8 mouse cellular contexts compared by ENCODE assay signal in the genomic region with DNA sequence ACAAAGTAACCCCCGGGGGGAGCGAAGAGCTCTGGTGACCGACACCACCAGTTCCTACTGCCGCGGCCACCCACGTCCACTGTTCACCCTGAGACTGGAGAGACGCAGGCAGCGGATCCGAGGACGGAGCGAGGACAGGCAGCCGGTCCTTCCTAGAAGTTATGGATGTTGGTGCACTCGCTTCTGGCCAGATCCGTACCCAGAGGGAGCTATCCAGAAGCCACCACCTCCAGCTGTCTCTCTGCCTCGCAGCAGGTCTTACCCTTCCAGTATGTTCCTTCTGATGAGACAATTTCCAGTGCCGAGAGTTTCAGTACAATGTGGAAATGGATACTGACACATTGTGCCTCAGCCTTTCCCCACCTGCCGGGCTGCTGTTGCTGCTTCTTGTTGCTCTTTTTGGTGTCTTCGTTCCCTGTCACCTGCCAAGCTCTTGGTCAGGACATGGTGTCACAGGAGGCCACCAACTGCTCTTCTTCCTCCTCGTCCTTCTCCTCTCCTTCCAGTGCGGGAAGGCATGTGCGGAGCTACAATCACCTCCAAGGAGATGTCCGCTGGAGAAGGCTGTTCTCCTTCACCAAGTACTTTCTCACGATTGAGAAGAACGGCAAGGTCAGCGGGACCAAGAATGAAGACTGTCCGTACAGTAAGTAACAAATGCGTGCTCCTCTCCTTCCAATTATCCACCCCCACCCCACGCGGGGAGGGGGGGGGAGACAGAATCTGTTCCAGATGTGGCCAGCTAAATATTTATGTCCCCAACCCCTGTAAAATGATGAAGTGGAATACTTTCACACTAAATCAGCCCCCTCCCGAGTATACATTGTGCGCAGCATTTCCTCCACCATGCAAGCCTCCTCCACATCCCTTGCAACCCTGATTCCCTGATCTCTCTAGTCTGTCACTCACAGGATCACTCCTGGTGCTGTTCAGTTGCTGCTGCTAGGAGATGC. TPM values are rescaled to one million over a fixed set of nuclear protein-coding genes. Genes with fewer than 3 reads are reported as not detected.
DNase-seq lines count a peak whose midpoint lies in the region; ATAC-seq lines count a peak whose summit lies in the region.

No protein-coding gene starts in this region.

- peak overlapping the region; percentile 53 for H3K4me3 ChIP-seq in lung, embryonic 15.5 days
- peak overlapping the region; percentile 51 for H3K4me3 ChIP-seq in embryonic facial prominence, embryonic 12.5 days
- H3K4me3 ChIP-seq in hindbrain, embryonic 14.5 days (replicated peaks; ENCODE audit: low read length), result peak overlapping the region; percentile 44
- H3K4me3 ChIP-seq in liver, embryonic 13.5 days (replicated peaks), result peak overlapping the region; percentile 43
- peak overlapping the region; percentile 55 for H3K4me3 ChIP-seq in neural tube, embryonic 15.5 days (replicated peaks)

- H3K9ac ChIP-seq in lung, embryonic 15.5 days, result peak overlapping the region; percentile 44
- H3K9ac ChIP-seq in embryonic facial prominence, embryonic 12.5 days, result peak overlapping the region; percentile 60
- H3K9ac ChIP-seq in hindbrain, embryonic 14.5 days, result peak overlapping the region; percentile 51
- no peak overlapping the region for H3K9ac ChIP-seq in liver, embryonic 13.5 days
- H3K9ac ChIP-seq in neural tube, embryonic 15.5 days (replicated peaks), result peak overlapping the region; percentile 50

- DNase-seq in lung, adult 18-20 months, result no peak
- DNase-seq in hindbrain, embryonic 14.5 days (ENCODE audit: low spot score), result peak; percentile 33
- no peak for DNase-seq in liver, embryonic 13.5 days
- no peak for DNase-seq in urinary bladder, postnatal 14 days (ENCODE audit: low spot score)

- peaks cover 13% of the 10 kb centered on the region for H3K27me3 ChIP-seq in lung, embryonic 15.5 days
- no peaks in the 10 kb centered on the region for H3K27me3 ChIP-seq in embryonic facial prominence, embryonic 12.5 days
- peaks cover 44% of the 10 kb centered on the region for H3K27me3 ChIP-seq in hindbrain, embryonic 14.5 days (ENCODE audit: control insufficient read depth, insufficient read depth, low read length)
- H3K27me3 ChIP-seq in liver, embryonic 13.5 days, result peaks cover 48% of the 10 kb centered on the region
- H3K27me3 ChIP-seq in neural tube, embryonic 15.5 days (replicated peaks), result peaks cover 20% of the 10 kb centered on the region

- peak; percentile 64; the same call in 1 of the 2 replicates for ATAC-seq in lung, embryonic 15.5 days (ENCODE audit: borderline replicate concordance, extremely low read depth, low FRiP score, low TSS enrichment)
- ATAC-seq in embryonic facial prominence, embryonic 12.5 days (ENCODE audit: insufficient number of reproducible peaks, insufficient read depth, low FRiP score, low TSS enrichment), result peak; percentile 65
- ATAC-seq in hindbrain, embryonic 14.5 days (ENCODE audit: low FRiP score), result peak; percentile 52
- ATAC-seq in liver, embryonic 13.5 days (ENCODE audit: low read depth), result no peak
- peak; percentile 42; the same call in 1 of the 2 replicates for ATAC-seq in neural tube, embryonic 15.5 days (ENCODE audit: low FRiP score)
- no peak for ATAC-seq in erythroblast, adult 5-6 weeks (replicated peaks; ENCODE audit: low FRiP score, poor library complexity, severe bottlenecking)

- H3K4me1 ChIP-seq in lung, embryonic 15.5 days, result peaks cover 7% of the 10 kb centered on the region; the same call in 1 of the 2 replicates
- peaks cover 5% of the 10 kb centered on the region; the same call in 1 of the 2 replicates for H3K4me1 ChIP-seq in embryonic facial prominence, embryonic 12.5 days
- H3K4me1 ChIP-seq in hindbrain, embryonic 14.5 days (replicated peaks; ENCODE audit: control insufficient read depth, insufficient read depth, low read length), result peaks cover 21% of the 10 kb centered on the region
- 0 out of 2 replicates have a peak, but pooled peaks cover 8% of the 10 kb centered on the region for H3K4me1 ChIP-seq in liver, embryonic 13.5 days (replicated peaks)
- peaks cover 27% of the 10 kb centered on the region for H3K4me1 ChIP-seq in neural tube, embryonic 15.5 days

- no peaks in the 10 kb centered on the region for H3K9me3 ChIP-seq in lung, embryonic 15.5 days
- H3K9me3 ChIP-seq in embryonic facial prominence, embryonic 12.5 days, result no peaks in the 10 kb centered on the region
- H3K9me3 ChIP-seq in hindbrain, embryonic 14.5 days (ENCODE audit: control insufficient read depth, low read length), result no peaks in the 10 kb centered on the region
- no peaks in the 10 kb centered on the region for H3K9me3 ChIP-seq in liver, embryonic 13.5 days (replicated peaks)
- no peaks in the 10 kb centered on the region for H3K9me3 ChIP-seq in neural tube, embryonic 15.5 days (replicated peaks)

- no peaks in the 10 kb centered on the region for H3K36me3 ChIP-seq in lung, embryonic 15.5 days
- no peaks in the 10 kb centered on the region for H3K36me3 ChIP-seq in embryonic facial prominence, embryonic 12.5 days
- H3K36me3 ChIP-seq in hindbrain, embryonic 14.5 days (replicated peaks; ENCODE audit: control insufficient read depth, insufficient read depth), result no peaks in the 10 kb centered on the region
- H3K36me3 ChIP-seq in liver, embryonic 13.5 days, result no peaks in the 10 kb centered on the region
- H3K36me3 ChIP-seq in neural tube, embryonic 15.5 days, result no peaks in the 10 kb centered on the region

- peak overlapping the region; percentile 82 for H3K27ac ChIP-seq in lung, embryonic 15.5 days
- H3K27ac ChIP-seq in embryonic facial prominence, embryonic 12.5 days, result peak overlapping the region; percentile 59
- no peak overlapping the region for H3K27ac ChIP-seq in hindbrain, embryonic 14.5 days
- no peak overlapping the region for H3K27ac ChIP-seq in liver, embryonic 13.5 days
- no peak overlapping the region for H3K27ac ChIP-seq in neural tube, embryonic 15.5 days (replicated peaks)

- H3K4me2 ChIP-seq in lung, embryonic 15.5 days, result peak overlapping the region; percentile 79
- peak overlapping the region; percentile 77 for H3K4me2 ChIP-seq in embryonic facial prominence, embryonic 12.5 days (replicated peaks)
- peak overlapping the region; percentile 89 for H3K4me2 ChIP-seq in hindbrain, embryonic 14.5 days (replicated peaks)
- H3K4me2 ChIP-seq in liver, embryonic 13.5 days, result peak overlapping the region; percentile 59
- peak overlapping the region; percentile 99 for H3K4me2 ChIP-seq in neural tube, embryonic 15.5 days

- WGBS in lung, embryonic 15.5 days, result 2% methylated on average over 31 of the region's 31 CpGs
- under 1% methylated on average over 30 of the region's 31 CpGs for WGBS in embryonic facial prominence, embryonic 12.5 days
- WGBS in hindbrain, embryonic 14.5 days, result 2% methylated on average over 31 of the region's 31 CpGs
- WGBS in liver, embryonic 13.5 days (ENCODE audit: insufficient replicate concordance), result under 1% methylated on average over 31 of the region's 31 CpGs
- 7% methylated on average over 31 of the region's 31 CpGs for WGBS in neural tube, embryonic 15.5 days

RNA-seq across cellular contexts. Expression of gene Fgf10, which starts 45.8 kb away (rescaled TPM):
- 16.3 and 17.0 TPM in 2 replicates for polyA plus RNA-seq in lung, embryonic 15.5 days (2015; fragmentation: Nextera tagmentation; extraction: Ambion mirVana)
- 9.4 and 9.8 TPM in 2 replicates for polyA plus RNA-seq in embryonic facial prominence, embryonic 12.5 days (2016; fragmentation: Nextera tagmentation; extraction: Ambion mirVana)
- 2.6 and 3.9 TPM in 2 replicates for polyA plus RNA-seq in hindbrain, embryonic 14.5 days (2014; fragmentation: Nextera tagmentation; extraction: Ambion mirVana)
- polyA plus RNA-seq in liver, embryonic 13.5 days (2015; fragmentation: Nextera tagmentation; extraction: Ambion mirVana), result 0.21 and 0.41 TPM in 2 replicates
- 2.3 and 2.8 TPM in 2 replicates for polyA plus RNA-seq in neural tube, embryonic 15.5 days (2015; fragmentation: Nextera tagmentation; extraction: Ambion mirVana)
- total RNA-seq in erythroblast, adult 5-6 weeks (2015; ENCODE audit: low replicate concordance), result not detected in 2 replicates
- 0.98 TPM in 1 of 2 replicates, not detected in the other for total RNA-seq in erythroblast, adult 5-6 weeks (2017; ENCODE audit: low replicate concordance)

Comparison
In these comparisons a context has a peak if more than half of its experiments do, and no peak if none do; other contexts are left out.
1. ATAC-seq: peak in lung, embryonic 15.5 days (single experiment), embryonic facial prominence, embryonic 12.5 days (single experiment), hindbrain, embryonic 14.5 days (single experiment) and neural tube, embryonic 15.5 days (single experiment); none in liver, embryonic 13.5 days (single experiment) and erythroblast, adult 5-6 weeks (single experiment).
2. H3K27ac ChIP-seq: peak in lung, embryonic 15.5 days (single experiment) and embryonic facial prominence, embryonic 12.5 days (single experiment); none in hindbrain, embryonic 14.5 days (single experiment), liver, embryonic 13.5 days (single experiment) and neural tube, embryonic 15.5 days (single experiment).
3. Peak in every context shown above with its lines, with median percentiles within 50 percentile points of each other: H3K4me2 ChIP-seq and H3K4me3 ChIP-seq.